Mouse (Mus musculus) hindbrain, embryonic 10.5 days (tissue): Measurements from ENCODE around the gene Gm3685. TPM values are rescaled to one million over a fixed set of nuclear protein-coding genes. Genes with fewer than 3 reads are reported as not detected.
"Not testable (repeated sequence)": the region's sequence is repeated elsewhere in the genome, so short reads cannot be mapped to it uniquely, and the experiment has no call there.

ENCODE experiments used
- DNase-seq: peaks from one replicate; pipeline ENCODE4 v3.0.0-alpha.2; 2017; ENCODE audit warnings: low spot score
- H3K27ac ChIP-seq: fragments of 300-500 bp; sonication (generic); 2 replicates; pipeline ENCODE4 v1.5.1; 2016; ENCODE audit warnings: mild to moderate bottlenecking, moderate library complexity
- H3K27me3 ChIP-seq: fragments of 300-500 bp; sonication (generic); 2 replicates; pipeline ENCODE4 v1.6.1; 2016; ENCODE audit warnings: mild to moderate bottlenecking; ENCODE audit not compliant: poor library complexity, insufficient read depth, severe bottlenecking
- H3K36me3 ChIP-seq: fragments of 300-500 bp; sonication (generic); 2 replicates; pipeline ENCODE4 v1.6.1; 2016; ENCODE audit warnings: mild to moderate bottlenecking, moderate library complexity
- H3K4me1 ChIP-seq: fragments of 300-500 bp; sonication (generic); replicated peaks from 2 replicates; pipeline ENCODE4 v1.6.1; 2016; ENCODE audit warnings: mild to moderate bottlenecking
- H3K4me3 ChIP-seq: fragments of 300-500 bp; sonication (generic); 2 replicates; pipeline ENCODE4 v1.5.1; 2016; ENCODE audit warnings: mild to moderate bottlenecking, moderate library complexity
- H3K9me3 ChIP-seq: fragments of 300-500 bp; sonication (generic); 2 replicates; pipeline ENCODE4 v1.6.1; 2016; ENCODE audit warnings: mild to moderate bottlenecking, moderate library complexity
- WGBS: fragments of 180-500 bp; shearing (Covaris S2); methylation state at CpG from one replicate; pipeline ENCODE4 v1.1.7; 2016; 5-methylcytosine and 5-hydroxymethylcytosine counted together
- polyA plus RNA-seq: library from polyadenylated mRNA; unstranded; fragments of >200 nt; fragmentation: Nextera tagmentation; extraction: Ambion mirVana; gene quantifications from 2 replicates; pipeline ENCODE4 v1.2.1, GENCODE M21; 2016

Gm3685 gene
- not detected in 2 replicates for polyA plus RNA-seq

DNA sequence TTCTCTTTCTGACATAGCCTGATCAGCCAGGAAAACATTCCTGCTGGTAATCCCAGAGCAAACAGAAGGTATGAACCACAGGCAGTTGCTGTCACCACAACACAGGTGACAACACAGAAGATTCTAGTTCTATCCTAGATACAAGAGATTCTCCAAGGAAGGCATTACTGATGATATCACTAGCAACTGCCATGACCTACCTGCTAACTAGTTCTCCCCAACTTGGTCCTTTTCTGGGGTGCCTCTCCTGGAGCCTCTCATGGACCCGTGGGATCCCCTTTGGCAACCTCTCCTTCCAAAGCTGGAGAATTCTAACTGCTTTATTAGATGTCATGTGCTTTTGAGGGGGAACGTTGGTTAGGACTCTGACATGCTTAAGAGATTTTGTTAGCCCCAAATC, at the start of gene Gm3685:
Gene Gm3685, minus strand, starts transcription at position 101 of the 400 bp plus-strand sequence.
- not testable (repeated sequence) for H3K27me3 ChIP-seq, H3K4me1 ChIP-seq, H3K27ac ChIP-seq, H3K4me3 ChIP-seq, H3K36me3 ChIP-seq, H3K9me3 ChIP-seq, DNase-seq
- WGBS, result no CpG with 5 or more reads among the region's 2 CpGs

DNA sequence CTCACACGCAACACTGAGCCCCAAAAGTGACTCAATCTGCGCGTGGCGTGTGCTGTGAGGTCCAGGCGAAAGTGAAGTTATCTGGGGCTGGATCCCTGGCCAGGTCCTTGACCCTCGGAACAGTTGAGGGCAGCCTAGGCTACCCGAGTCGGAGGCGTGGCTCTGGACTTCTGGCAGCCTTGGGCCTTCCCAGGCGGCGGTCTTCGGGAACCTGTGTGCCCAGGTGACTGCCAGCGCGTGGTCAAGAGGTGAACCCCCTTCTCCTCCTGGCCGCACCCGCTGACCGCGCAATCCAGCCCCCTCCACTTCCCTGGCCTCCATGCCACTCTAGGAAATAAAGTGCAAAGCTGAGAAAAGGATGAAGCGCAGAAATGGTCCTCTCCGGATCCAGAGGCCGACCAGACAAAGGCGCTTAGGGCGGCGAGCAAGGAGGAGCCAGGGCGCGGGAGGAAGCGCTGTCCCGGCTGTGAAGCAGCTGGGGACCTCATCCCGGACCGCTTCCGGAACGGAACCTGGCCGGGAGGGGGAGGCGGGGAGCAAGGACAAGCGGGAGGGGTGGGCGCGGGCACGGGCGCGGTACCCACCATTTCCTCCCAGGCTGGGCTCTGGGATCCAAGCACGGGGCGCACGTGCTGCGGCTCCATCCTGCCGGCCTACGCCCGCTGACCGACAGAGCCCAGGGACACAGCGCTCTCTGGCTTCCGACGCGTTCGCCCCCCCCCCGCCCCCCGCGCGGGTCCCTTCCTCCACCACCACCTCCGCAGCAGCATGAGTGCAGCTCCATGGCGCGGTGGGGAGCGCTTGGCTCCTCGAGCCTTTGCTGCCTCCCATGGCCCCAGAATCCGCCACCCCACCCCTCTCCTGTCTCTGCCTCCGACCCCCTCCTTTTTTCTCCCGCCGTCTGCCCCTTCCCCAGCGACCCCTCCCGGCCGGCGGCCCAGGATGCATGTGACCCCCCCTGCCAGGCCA, 17.7 kb downstream of the Gm3685 start, which contains the start of gene Gm10406:
Gene Gm10406, minus strand, starts transcription at position 669 of the 969 bp plus-strand sequence.
- not testable (repeated sequence) for H3K27me3 ChIP-seq, H3K36me3 ChIP-seq, H3K9me3 ChIP-seq, H3K4me1 ChIP-seq
- under 1% methylated on average over 43 of the region's 70 CpGs for WGBS
- Histone ChIP-seq H3K27ac (peak within 1 kb of the TSS; percentile 87), H3K4me3 (peak within 1 kb of the TSS; percentile 60)
- DNase-seq, result peak; percentile 40

DNA sequence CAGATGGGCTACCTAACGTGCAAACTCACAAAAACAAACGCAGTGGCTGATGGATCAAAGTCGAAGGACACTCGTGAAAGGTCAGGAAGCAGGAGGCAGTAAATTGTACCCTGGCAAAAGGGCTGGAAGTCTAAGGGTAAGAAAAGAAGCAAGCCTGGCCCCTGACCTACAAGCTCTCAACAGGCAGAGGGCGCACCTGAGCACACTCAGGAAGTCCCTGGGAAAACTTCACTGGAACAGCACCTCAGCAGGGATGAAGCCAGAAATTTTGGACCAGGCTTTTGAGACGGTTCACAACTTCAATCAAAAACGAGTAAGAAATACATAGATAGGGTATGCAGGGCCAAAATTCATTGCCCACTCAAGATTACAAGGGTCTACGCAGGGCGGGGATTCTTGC, 18.5 kb downstream of the Gm3685 start:
- not testable (repeated sequence) for DNase-seq

More for the DNA sequence above, 18.5 kb downstream of the Gm3685 start:
- WGBS, result 10% methylated on average over 9 of the region's 9 CpGs
- H3K4me3 ChIP-seq, H3K36me3 ChIP-seq, H3K27ac ChIP-seq, H3K27me3 ChIP-seq, H3K9me3 ChIP-seq, H3K4me1 ChIP-seq: not testable (repeated sequence)

Other genes starting within 250 kb of the Gm3685 start
- gene Gm3642, start 204.7 kb downstream of the Gm3685 start, polyA plus RNA-seq, result not detected in 2 replicates
- 1.1 and 1.2 TPM in 2 replicates for gene Gm3667, start 155.0 kb downstream of the Gm3685 start, polyA plus RNA-seq
- gene Gm6356, start 71.2 kb downstream of the Gm3685 start, polyA plus RNA-seq, result not detected in 2 replicates
- gene Gm10406, start 17.5 kb downstream of the Gm3685 start, polyA plus RNA-seq, result 0.95 and 0.97 TPM in 2 replicates
- 1.4 and 2.1 TPM in 2 replicates for gene Gm3696, start 55.7 kb upstream of the Gm3685 start, polyA plus RNA-seq
- gene Gm6676, start 80.4 kb upstream of the Gm3685 start, polyA plus RNA-seq, result not detected in 2 replicates
- 3.5 and 4.0 TPM in 2 replicates for gene Gm3512, start 129.6 kb upstream of the Gm3685 start, polyA plus RNA-seq
- gene Gm16434, start 149.6 kb upstream of the Gm3685 start, polyA plus RNA-seq, result not detected in 2 replicates
- not detected in 2 replicates for gene Gm3727, start 219.7 kb upstream of the Gm3685 start, polyA plus RNA-seq